ENCODE assay signal across 15 mouse cellular contexts in the genomic region with DNA sequence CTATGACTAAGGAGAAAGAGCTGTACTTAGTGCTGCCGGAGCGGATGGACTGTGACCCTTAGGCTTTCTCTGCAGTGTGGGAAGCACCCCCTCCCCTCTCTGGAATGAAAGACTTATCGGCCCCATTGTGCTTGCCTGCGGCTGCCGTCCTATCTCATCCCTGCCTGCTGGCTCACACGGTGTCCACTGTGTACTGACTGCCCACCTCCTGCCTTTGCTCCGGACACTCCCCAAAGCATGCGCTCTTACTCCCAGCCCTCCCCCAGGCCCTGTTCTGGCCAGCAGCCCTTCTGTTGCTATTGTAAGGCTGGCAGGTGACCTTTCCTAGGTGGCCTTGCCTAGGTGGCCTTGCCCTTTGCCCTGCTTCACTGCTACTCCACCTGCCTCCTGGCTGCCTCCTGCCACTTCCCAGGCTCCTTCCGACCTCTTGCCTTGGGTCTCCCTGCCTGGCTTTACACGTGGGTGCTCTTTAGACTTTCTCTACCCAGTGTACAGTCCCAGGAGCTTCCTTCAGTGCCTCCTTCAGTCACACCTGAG. TPM values are rescaled to one million over a fixed set of nuclear protein-coding genes. Genes with fewer than 3 reads are reported as not detected.
DNase-seq lines count a peak whose midpoint lies in the region; ATAC-seq lines count a peak whose summit lies in the region.
"Had no signal": no experiment of that assay in that cellular context is flagged by ENCODE, and none has a peak within 500 bp of the region (broad histone marks: within the 10 kb centered on the region; RNA-seq: fewer than 3 reads in every experiment).

No protein-coding gene starts in this region.

- WGBS in heart, embryonic 11.5 days (ENCODE audit: insufficient replicate concordance): 32% methylated on average over 10 of the region's 10 CpGs
- WGBS in stomach, embryonic 15.5 days: 57% methylated on average over 10 of the region's 10 CpGs

- H3K27ac ChIP-seq in heart, embryonic 11.5 days (ENCODE audit: low read depth, low read length): no peak overlapping the region
- H3K27ac ChIP-seq in stomach, embryonic 15.5 days: no peak overlapping the region
- H3K27ac ChIP-seq: forebrain, embryonic 13.5 days; neural tube, embryonic 13.5 days had no signal

- peak; percentile 27 for DNase-seq in heart, postnatal 4 days
- peak; percentile 57 to 87 for DNase-seq in kidney, postnatal 25 days
- DNase-seq in cerebellum, adult 11-12 months: no peak
- DNase-seq in spleen, adult 12 weeks (ENCODE audit: low spot score): no peak
- DNase-seq in right cerebral cortex, adult 2 months (ENCODE audit: low spot score in 2 of 2): no peak
- DNase-seq: cerebellum, adult 9-11 months; lung, postnatal 14 days; midbrain, embryonic 14.5 days; right cerebral cortex, postnatal 25 days; thymus, postnatal 25 days had no signal

- H3K9ac ChIP-seq in heart, embryonic 11.5 days (ENCODE audit: low read depth, low read length): peak overlapping the region; percentile 44; the same call in 1 of the 2 replicates
- no peak overlapping the region for H3K9ac ChIP-seq in stomach, embryonic 15.5 days
- H3K9ac ChIP-seq: forebrain, embryonic 13.5 days; neural tube, embryonic 13.5 days had no signal

- no peak overlapping the region for H3K4me2 ChIP-seq in heart, embryonic 11.5 days
- no peak overlapping the region for H3K4me2 ChIP-seq in stomach, embryonic 15.5 days
- H3K4me2 ChIP-seq: forebrain, embryonic 13.5 days; neural tube, embryonic 13.5 days had no signal

- H3K4me1 ChIP-seq in heart, embryonic 11.5 days (ENCODE audit: control insufficient read depth, insufficient read depth, low read length): peaks cover 14% of the 10 kb centered on the region
- 0 out of 2 replicates have a peak, but pooled peaks cover 5% of the 10 kb centered on the region for H3K4me1 ChIP-seq in stomach, embryonic 15.5 days
- H3K4me1 ChIP-seq: forebrain, embryonic 13.5 days; neural tube, embryonic 13.5 days had no signal

- H3K4me3 ChIP-seq in heart, embryonic 11.5 days (ENCODE audit: low read depth, low read length): no peak overlapping the region
- no peak overlapping the region for H3K4me3 ChIP-seq in stomach, embryonic 15.5 days (replicated peaks)
- H3K4me3 ChIP-seq: forebrain, embryonic 13.5 days; neural tube, embryonic 13.5 days had no signal

- H3K27me3 ChIP-seq in heart, embryonic 11.5 days (ENCODE audit: control insufficient read depth, insufficient read depth, low read length): no peaks in the 10 kb centered on the region
- H3K27me3 ChIP-seq in stomach, embryonic 15.5 days (replicated peaks): no peaks in the 10 kb centered on the region
- H3K27me3 ChIP-seq: forebrain, embryonic 13.5 days; neural tube, embryonic 13.5 days had no signal

- ATAC-seq in heart, embryonic 11.5 days (replicated peaks; ENCODE audit: insufficient number of reproducible peaks, low FRiP score, low TSS enrichment): peak; percentile 44; the same call in 1 of the 2 replicates
- peak; percentile 73 for ATAC-seq in stomach, embryonic 15.5 days (ENCODE audit: insufficient read depth, low FRiP score, low read depth)
- ATAC-seq: forebrain, embryonic 13.5 days; inflammation-experienced regulatory T-cells, adult 6 months had no signal

- no peaks in the 10 kb centered on the region for H3K9me3 ChIP-seq in heart, embryonic 11.5 days (replicated peaks; ENCODE audit: control insufficient read depth, low read length)
- H3K9me3 ChIP-seq in stomach, embryonic 15.5 days: no peaks in the 10 kb centered on the region
- H3K9me3 ChIP-seq: forebrain, embryonic 13.5 days; neural tube, embryonic 13.5 days had no signal

- peaks cover 34% of the 10 kb centered on the region for H3K36me3 ChIP-seq in heart, embryonic 11.5 days (ENCODE audit: control insufficient read depth, insufficient read depth, low read length)
- H3K36me3 ChIP-seq in stomach, embryonic 15.5 days: peaks cover 64% of the 10 kb centered on the region

RNA-seq across cellular contexts. Expression of a gene that starts 21.0 kb away (rescaled TPM):
- polyA plus RNA-seq in heart, embryonic 11.5 days (2014; fragmentation: Nextera tagmentation; extraction: Ambion mirVana): 46.2 and 52.8 TPM in 2 replicates
- total RNA-seq in heart, postnatal 4 days (2021): 10 to 100 TPM; 59.3 to 62.4 TPM
- polyA plus RNA-seq in stomach, embryonic 15.5 days (2015; fragmentation: Nextera tagmentation; extraction: Ambion mirVana): 61.2 and 65.7 TPM in 2 replicates

RNA-seq across cellular contexts. Expression of a gene that starts 30.0 kb away (rescaled TPM):
- polyA plus RNA-seq in heart, embryonic 11.5 days (2014; fragmentation: Nextera tagmentation; extraction: Ambion mirVana): 17.9 and 21.3 TPM in 2 replicates
- 10 to 100 TPM; 57.1 to 58.8 TPM for total RNA-seq in heart, postnatal 4 days (2021)
- polyA plus RNA-seq in stomach, embryonic 15.5 days (2015; fragmentation: Nextera tagmentation; extraction: Ambion mirVana): 16.0 and 17.7 TPM in 2 replicates

Comparison
In these comparisons a context has a peak if more than half of its experiments do, and no peak if none do; other contexts are left out.
1. DNase-seq: peak in heart, postnatal 4 days (single experiment) and kidney, postnatal 25 days (2 of 2); none in cerebellum, adult 11-12 months (single experiment), spleen, adult 12 weeks (single experiment) and right cerebral cortex, adult 2 months (0 of 2).